Mouse (Mus musculus) stomach, postnatal 0 days (tissue): Measurements from ENCODE around the gene Surf2.

ENCODE experiments used
- CTCF ChIP-seq: IDR thresholded peaks from 2 replicates; pipeline ENCODE4 v1.5.1; 2016; ENCODE audit warnings: antibody characterized with exemption, low read depth, mild to moderate bottlenecking, moderate library complexity
- EP300 ChIP-seq: optimal IDR thresholded peaks from 2 replicates; pipeline ENCODE3; 2016; ENCODE audit warnings: antibody characterized with exemption

DNA sequence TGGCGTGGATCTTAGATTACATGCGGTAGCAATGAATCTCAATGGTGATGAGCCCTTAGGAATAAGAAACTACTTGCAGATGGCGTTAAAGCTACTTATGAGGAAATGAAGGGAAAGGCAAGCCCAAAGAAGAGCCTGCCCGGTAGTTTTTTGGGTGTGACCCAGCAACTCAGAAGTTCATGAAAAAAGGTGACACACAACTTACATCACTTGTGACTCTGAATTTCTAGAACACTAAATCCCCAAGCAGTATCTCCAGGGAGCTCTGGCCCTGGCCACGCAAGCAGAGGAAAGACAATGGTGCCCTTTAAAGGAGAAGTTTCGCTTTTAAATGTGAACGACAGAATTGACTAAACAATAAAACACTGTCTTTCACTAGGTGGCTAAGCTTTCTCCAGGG, 12.9 kb upstream of the Surf2 start:
- no peak for TF ChIP-seq CTCF
- TF ChIP-seq EP300 = no peak
